In the genomic region with DNA sequence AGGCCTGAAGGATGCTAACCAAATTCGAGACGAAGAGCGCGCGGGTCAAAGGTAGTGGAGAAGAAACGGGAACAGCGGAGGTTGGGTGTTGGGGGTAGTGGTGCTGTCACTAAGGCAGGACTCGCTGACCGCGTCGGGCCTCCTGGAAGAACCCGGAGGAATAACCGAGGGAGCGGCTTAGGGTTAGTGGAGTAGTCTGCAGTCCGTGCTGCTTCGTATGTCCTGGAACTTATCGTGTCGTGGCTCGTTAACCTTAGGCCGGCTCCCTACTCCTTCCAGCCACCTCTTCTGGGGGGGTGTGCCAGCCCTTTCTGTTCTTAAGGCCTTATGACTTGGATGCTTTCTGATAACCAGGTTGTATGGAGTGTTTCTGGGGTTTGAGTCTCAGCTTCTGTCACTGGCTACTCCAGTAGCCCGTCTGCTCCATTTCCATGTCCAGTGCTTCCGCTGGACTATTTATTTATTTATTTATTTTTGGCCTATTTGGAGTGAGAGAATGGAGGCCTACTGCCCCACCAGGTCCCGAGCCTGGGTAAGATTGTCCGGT, we compare ENCODE assay signal across 8 mouse cellular contexts. TPM values are rescaled to one million over a fixed set of nuclear protein-coding genes. Genes with fewer than 3 reads are reported as not detected.
DNase-seq lines count a peak whose midpoint lies in the region; ATAC-seq and TF ChIP-seq lines count a peak whose summit lies in the region.

No protein-coding gene starts in this region.

- H3K4me2 ChIP-seq in kidney, embryonic 16.5 days (replicated peaks; ENCODE audit: low read depth, low read length): peak overlapping the region; percentile 68
- H3K4me2 ChIP-seq in midbrain, postnatal 0 days (ENCODE audit: low read depth, low read length, poor library complexity, severe bottlenecking): peak overlapping the region; percentile 66

- peak overlapping the region; percentile 83 for H3K4me3 ChIP-seq in kidney, embryonic 16.5 days (ENCODE audit: low read length)
- peak overlapping the region; percentile 93 for H3K4me3 ChIP-seq in cortical plate, adult 2 months (ENCODE audit: insufficient read depth, low read length)
- peak overlapping the region; percentile 89 for H3K4me3 ChIP-seq in midbrain, postnatal 0 days (ENCODE audit: low read depth, low read length)

- TF ChIP-seq CTCF in cortical plate, adult 2 months (IDR thresholded peaks at IDR 0.05; ENCODE audit: extremely low read depth, insufficient read depth, low read length): no peak
- TF ChIP-seq CTCF in midbrain, postnatal 0 days (IDR thresholded peaks at IDR 0.05): no peak

- peaks cover 19% of the 10 kb centered on the region for H3K4me1 ChIP-seq in kidney, embryonic 16.5 days (ENCODE audit: insufficient read depth, low read length)
- peaks cover 3% of the 10 kb centered on the region for H3K4me1 ChIP-seq in cortical plate, adult 2 months (ENCODE audit: control insufficient read depth, insufficient read depth, low read length)
- H3K4me1 ChIP-seq in midbrain, postnatal 0 days (ENCODE audit: insufficient read depth, low read length): peaks cover 8% of the 10 kb centered on the region; the same call in 1 of the 2 replicates

- under 1% methylated on average over 24 of the region's 24 CpGs for WGBS in kidney, embryonic 16.5 days
- 2% methylated on average over 24 of the region's 24 CpGs for WGBS in midbrain, postnatal 0 days

- peak overlapping the region; percentile 69 for H3K27ac ChIP-seq in kidney, embryonic 16.5 days (ENCODE audit: low read length)
- H3K27ac ChIP-seq in cortical plate, adult 2 months (ENCODE audit: insufficient read depth, low read length): no peak overlapping the region
- peak overlapping the region; percentile 92 for H3K27ac ChIP-seq in midbrain, postnatal 0 days (ENCODE audit: low read depth, low read length)

- no peak for DNase-seq in kidney, postnatal 25 days
- DNase-seq in midbrain, postnatal 0 days (ENCODE audit: low spot score): no peak
- DNase-seq in layer of hippocampus, postnatal 36 days: no peak
- no peak for DNase-seq in cerebellum, adult 9-11 months
- DNase-seq in kidney, postnatal 14 days: no peak

- H3K9me3 ChIP-seq in kidney, embryonic 16.5 days (ENCODE audit: low read length): no peaks in the 10 kb centered on the region
- H3K9me3 ChIP-seq in midbrain, postnatal 0 days (ENCODE audit: low read length): no peaks in the 10 kb centered on the region

- TF ChIP-seq POLR2A in cortical plate, adult 2 months (IDR thresholded peaks at IDR 0.05; ENCODE audit: extremely low read depth, insufficient read depth, low read length): no peak

- no peaks in the 10 kb centered on the region for H3K27me3 ChIP-seq in kidney, embryonic 16.5 days (ENCODE audit: insufficient read depth, low read length)
- no peaks in the 10 kb centered on the region for H3K27me3 ChIP-seq in midbrain, postnatal 0 days (ENCODE audit: insufficient read depth, low read length)

- peaks cover 21% of the 10 kb centered on the region for H3K36me3 ChIP-seq in kidney, embryonic 16.5 days (ENCODE audit: insufficient read depth, low read length)
- H3K36me3 ChIP-seq in midbrain, postnatal 0 days (ENCODE audit: insufficient read depth, low read length): peaks cover 18% of the 10 kb centered on the region; the same call in 1 of the 2 replicates

- ATAC-seq in kidney, embryonic 16.5 days (ENCODE audit: low FRiP score, low TSS enrichment): peak; percentile 83
- ATAC-seq in inflammation-experienced regulatory T-cells, adult 6 months: peak; percentile 49
- ATAC-seq in midbrain, postnatal 0 days (ENCODE audit: low FRiP score): peak; percentile 65

- H3K9ac ChIP-seq in kidney, embryonic 16.5 days (replicated peaks; ENCODE audit: low read length): peak overlapping the region; percentile 94
- H3K9ac ChIP-seq in midbrain, postnatal 0 days (replicated peaks; ENCODE audit: low read length, poor library complexity, severe bottlenecking): peak overlapping the region; percentile 86

RNA-seq across cellular contexts. Expression of gene Ncstn, which starts 0.4 kb away (rescaled TPM):
- 160 and 164 TPM in 2 replicates for polyA plus RNA-seq in kidney, embryonic 16.5 days (2015; fragmentation: Nextera tagmentation; extraction: Ambion mirVana)
- 89.5 and 90.6 TPM in 2 replicates for polyA plus RNA-seq in cortical plate, adult 2 months (2012; rRNA removed)
- 100 to 1,000 TPM in 2 of 3 experiments, 10 to 100 TPM in 1; 97.1 to 147 (median 109) TPM for polyA plus RNA-seq in inflammation-experienced regulatory T-cells, adult 6 months (2017; shearing (Covaris generic))
- total RNA-seq in midbrain, postnatal 0 days (2014; rRNA removed): 70.3 and 78.7 TPM in 2 replicates
- polyA plus RNA-seq in midbrain, postnatal 0 days (2015; fragmentation: Nextera tagmentation; extraction: Ambion mirVana): 93.3 and 93.7 TPM in 2 replicates
- 10 to 100 TPM; 57.1 to 60.1 TPM for total RNA-seq in layer of hippocampus, postnatal 36 days (2021)

RNA-seq across cellular contexts. Expression of gene Copa, which starts 0.6 kb away (rescaled TPM):
- 260 and 264 TPM in 2 replicates for polyA plus RNA-seq in kidney, embryonic 16.5 days (2015; fragmentation: Nextera tagmentation; extraction: Ambion mirVana)
- polyA plus RNA-seq in cortical plate, adult 2 months (2012; rRNA removed): 104 and 105 TPM in 2 replicates
- 100 to 1,000 TPM in 1 of 3 experiments, 10 to 100 TPM in 2; 94.5 to 111 (median 98.0) TPM for polyA plus RNA-seq in inflammation-experienced regulatory T-cells, adult 6 months (2017; shearing (Covaris generic))
- total RNA-seq in midbrain, postnatal 0 days (2014; rRNA removed): 207 and 225 TPM in 2 replicates
- 149 and 155 TPM in 2 replicates for polyA plus RNA-seq in midbrain, postnatal 0 days (2015; fragmentation: Nextera tagmentation; extraction: Ambion mirVana)
- 100 to 1,000 TPM; 144 TPM for total RNA-seq in layer of hippocampus, postnatal 36 days (2021)

RNA-seq across cellular contexts. Expression of gene Nhlh1, which starts 25.6 kb away (rescaled TPM):
- not detected in 2 replicates for polyA plus RNA-seq in kidney, embryonic 16.5 days (2015; fragmentation: Nextera tagmentation; extraction: Ambion mirVana)
- polyA plus RNA-seq in cortical plate, adult 2 months (2012; rRNA removed): 0.52 and 0.57 TPM in 2 replicates
- polyA plus RNA-seq in inflammation-experienced regulatory T-cells, adult 6 months (2017; shearing (Covaris generic)): not detected
- 0.38 and 3.6 TPM in 2 replicates for total RNA-seq in midbrain, postnatal 0 days (2014; rRNA removed)
- polyA plus RNA-seq in midbrain, postnatal 0 days (2015; fragmentation: Nextera tagmentation; extraction: Ambion mirVana): 0.12 TPM in 1 of 2 replicates, not detected in the other
- 1 to 10 TPM; 1.3 to 1.5 TPM for total RNA-seq in layer of hippocampus, postnatal 36 days (2021)

RNA-seq across cellular contexts. Expression of gene Pex19, which starts 43.6 kb away (rescaled TPM):
- 170 and 172 TPM in 2 replicates for polyA plus RNA-seq in kidney, embryonic 16.5 days (2015; fragmentation: Nextera tagmentation; extraction: Ambion mirVana)
- polyA plus RNA-seq in cortical plate, adult 2 months (2012; rRNA removed): 85.8 and 87.6 TPM in 2 replicates
- 10 to 100 TPM; 61.2 to 81.8 (median 78.3) TPM for polyA plus RNA-seq in inflammation-experienced regulatory T-cells, adult 6 months (2017; shearing (Covaris generic))
- 154 and 200 TPM in 2 replicates for total RNA-seq in midbrain, postnatal 0 days (2014; rRNA removed)
- 140 and 146 TPM in 2 replicates for polyA plus RNA-seq in midbrain, postnatal 0 days (2015; fragmentation: Nextera tagmentation; extraction: Ambion mirVana)
- total RNA-seq in layer of hippocampus, postnatal 36 days (2021): 10 to 100 TPM; 89.2 to 95.3 TPM

RNA-seq across cellular contexts. Expression of gene Vangl2, which starts 54.7 kb away (rescaled TPM):
- 14.6 and 19.0 TPM in 2 replicates for polyA plus RNA-seq in kidney, embryonic 16.5 days (2015; fragmentation: Nextera tagmentation; extraction: Ambion mirVana)
- 7.5 and 8.7 TPM in 2 replicates for polyA plus RNA-seq in cortical plate, adult 2 months (2012; rRNA removed)
- under 1 TPM; 0.57 to 0.66 (median 0.64) TPM for polyA plus RNA-seq in inflammation-experienced regulatory T-cells, adult 6 months (2017; shearing (Covaris generic))
- 85.8 and 115 TPM in 2 replicates for total RNA-seq in midbrain, postnatal 0 days (2014; rRNA removed)
- polyA plus RNA-seq in midbrain, postnatal 0 days (2015; fragmentation: Nextera tagmentation; extraction: Ambion mirVana): 43.1 and 44.2 TPM in 2 replicates
- 10 to 100 TPM; 14.8 to 16.0 TPM for total RNA-seq in layer of hippocampus, postnatal 36 days (2021)
